Mouse (Mus musculus) embryo, embryonic 11 days (tissue): ENCODE measurements around the gene Polr3f.

Experiments
- DNase-seq: peaks from one replicate; pipeline ENCODE4 v3.0.0-alpha.2; 2015

The Polr3f gene

DNA sequence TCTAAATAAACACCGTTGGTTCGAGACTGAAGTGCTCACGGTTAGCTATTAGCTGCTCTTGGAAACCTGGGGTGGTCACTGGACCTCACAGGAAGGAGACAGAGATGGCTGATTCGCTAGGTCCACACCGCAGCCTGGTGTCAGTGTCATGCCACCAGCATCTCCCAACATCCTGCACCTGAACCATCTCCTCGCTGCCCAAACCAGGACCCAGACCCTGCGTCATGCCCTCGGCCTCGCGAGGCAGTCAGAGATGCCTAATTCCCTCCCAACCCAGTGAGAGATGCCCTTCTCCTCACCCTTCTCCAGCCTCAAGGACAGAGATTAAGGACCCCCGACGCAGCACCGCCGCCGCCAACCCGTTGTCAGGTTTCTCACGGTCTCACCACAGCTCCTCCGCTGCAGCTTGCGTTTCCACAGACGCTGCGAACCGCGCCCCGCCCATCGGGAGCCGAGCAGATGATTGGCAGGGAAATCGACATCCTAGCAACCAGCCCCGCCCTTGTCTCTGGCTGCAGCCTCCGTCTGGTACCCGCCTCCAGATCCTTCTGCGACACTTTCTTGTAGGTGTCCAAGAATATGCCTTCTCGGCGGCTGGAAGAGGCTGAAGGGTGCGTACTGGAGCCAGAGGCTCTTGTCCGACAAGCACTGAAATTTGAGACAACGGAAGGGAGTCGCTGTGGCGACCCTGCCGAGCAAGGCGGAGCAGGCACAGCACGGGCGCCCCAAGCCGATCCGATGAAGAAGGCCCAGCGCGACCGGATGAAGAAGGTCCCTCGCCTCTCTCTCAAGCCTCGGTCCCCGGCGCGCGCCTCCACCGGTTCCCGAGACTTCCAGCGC lies at the start of gene Polr3f, which contains the start of gene Dzank1:
TSS of gene Polr3f (plus strand) at position 738 of the 840 bp plus-strand sequence.
TSS of gene Dzank1 (minus strand) at position 434 of the 840 bp plus-strand sequence.
- DNase-seq: peak; percentile 97

DNA sequence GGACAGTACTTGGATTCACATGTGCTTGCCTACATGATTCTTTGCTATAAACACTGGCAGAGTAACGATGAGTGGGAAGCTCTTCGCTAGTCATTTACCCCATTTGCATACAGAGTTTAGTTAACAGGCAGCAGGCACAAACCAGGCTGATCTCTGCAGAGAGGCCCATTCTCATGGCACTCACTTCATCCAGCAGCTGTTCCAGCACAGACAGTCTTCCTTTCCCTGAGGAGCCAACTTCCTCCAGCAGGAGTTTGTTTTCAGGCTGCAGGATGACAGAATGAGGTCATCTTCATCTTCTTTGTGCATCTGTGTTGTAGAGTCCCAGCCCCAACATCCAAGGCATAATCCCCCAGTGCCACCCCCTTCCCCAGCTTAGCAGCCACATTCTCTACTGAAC lies 48.1 kb upstream of the Polr3f start:
- DNase-seq: no peak

- DNase-seq: no peak
Observed at GRCm38 (mm10) chr2:144484084-144484483, 43.4 kb upstream of the Polr3f start.

- DNase-seq: no peak
Observed at GRCm38 (mm10) chr2:144485439-144485838, 42.1 kb upstream of the Polr3f start.

DNA sequence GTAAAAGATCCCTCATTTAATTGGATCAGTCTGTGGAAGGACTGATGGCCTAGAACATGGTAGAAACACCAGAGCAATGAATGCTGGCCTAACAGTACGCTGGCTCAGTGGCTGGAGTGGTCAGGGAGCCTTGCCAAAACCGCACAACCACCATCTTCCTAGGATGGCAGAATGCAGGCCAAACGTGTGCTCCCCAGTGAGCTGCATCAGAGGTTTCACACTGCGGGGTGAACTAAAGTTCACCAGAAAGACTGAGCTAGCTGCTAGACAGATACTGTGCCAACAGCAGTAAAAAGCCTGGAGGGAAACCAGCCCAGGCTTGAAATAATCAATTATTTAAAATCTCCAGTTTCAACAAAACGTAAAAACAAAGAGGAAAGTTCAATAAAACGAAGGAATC lies 40.0 kb upstream of the Polr3f start:
- no peak for DNase-seq

DNA sequence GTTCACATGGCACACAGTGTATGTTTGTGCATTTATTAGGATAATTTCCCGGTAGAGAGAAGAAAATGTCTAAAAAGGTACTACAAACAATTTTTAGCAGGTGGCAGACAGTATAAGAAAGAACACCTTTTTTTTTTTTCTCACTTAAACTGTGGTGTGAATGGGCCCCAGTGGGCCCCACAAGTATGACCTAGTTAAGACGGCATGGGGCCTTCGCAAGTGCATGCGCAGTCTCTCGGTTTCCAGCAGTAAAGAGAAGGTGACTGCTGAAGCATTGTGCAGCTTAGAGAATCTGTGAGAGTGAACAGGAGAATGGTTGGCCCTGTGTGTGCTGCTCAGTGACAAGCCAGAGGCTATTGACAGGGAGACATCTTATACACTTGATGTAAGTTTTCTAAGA lies 38.2 kb upstream of the Polr3f start:
- DNase-seq: no peak

DNA sequence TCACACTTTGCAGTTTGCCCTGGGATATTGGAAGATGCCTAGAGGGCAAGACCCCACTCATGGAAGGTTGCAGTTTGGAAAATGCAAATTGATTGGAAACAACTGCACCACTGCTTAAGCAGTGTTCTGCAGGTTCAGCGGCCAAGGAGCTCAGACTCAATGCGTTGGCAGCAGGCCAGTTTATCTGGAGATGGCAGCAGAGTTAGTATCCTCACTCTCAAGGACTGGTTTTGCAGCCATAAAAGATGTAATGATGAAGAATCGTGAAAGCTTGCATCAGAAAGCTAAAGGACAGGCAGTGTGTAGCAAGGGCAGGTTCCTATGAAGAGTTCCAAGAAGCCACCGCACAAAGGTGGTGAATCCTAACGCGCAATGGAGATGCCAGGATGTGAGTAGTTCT lies 25.4 kb upstream of the Polr3f start:
- DNase-seq: no peak

DNA sequence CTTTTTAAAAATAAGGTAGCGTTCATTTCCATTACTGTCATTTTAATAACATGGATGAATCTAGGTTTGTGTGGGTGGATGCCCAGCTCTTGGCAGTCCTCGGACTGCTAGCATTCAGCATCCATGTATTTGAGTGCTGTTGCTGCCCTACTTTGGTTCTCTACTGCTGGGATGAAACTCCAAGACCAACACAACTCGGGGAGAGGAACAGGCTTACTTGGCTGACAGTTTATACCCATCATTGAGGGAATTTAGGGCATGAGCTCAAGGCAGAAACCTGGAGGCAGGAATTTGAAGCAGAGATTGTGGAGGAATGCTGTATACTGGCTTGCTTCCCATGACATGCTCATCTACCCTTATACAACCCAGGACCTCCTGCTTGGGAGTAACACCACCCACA lies 12.9 kb upstream of the Polr3f start:
- DNase-seq: no peak

DNA sequence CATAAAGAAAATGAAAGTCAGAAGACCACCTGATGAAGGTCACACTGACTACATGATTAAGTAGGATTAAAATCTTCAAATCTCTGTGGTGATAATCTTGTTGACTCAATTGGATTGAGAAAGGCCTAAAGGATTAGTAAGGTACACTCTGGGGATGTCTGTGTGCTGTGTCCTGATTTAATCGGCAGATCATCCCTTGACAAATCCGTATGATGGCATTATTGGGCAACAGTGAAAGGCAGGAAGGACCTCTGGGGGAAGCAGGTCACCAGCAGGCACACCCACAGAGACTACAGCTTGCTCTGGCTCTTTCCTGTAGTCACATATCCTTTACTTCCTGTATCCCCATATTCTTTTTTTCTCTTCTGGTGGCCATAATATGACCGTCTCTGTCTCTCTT lies 7.7 kb upstream of the Polr3f start:
- DNase-seq: no peak

DNA sequence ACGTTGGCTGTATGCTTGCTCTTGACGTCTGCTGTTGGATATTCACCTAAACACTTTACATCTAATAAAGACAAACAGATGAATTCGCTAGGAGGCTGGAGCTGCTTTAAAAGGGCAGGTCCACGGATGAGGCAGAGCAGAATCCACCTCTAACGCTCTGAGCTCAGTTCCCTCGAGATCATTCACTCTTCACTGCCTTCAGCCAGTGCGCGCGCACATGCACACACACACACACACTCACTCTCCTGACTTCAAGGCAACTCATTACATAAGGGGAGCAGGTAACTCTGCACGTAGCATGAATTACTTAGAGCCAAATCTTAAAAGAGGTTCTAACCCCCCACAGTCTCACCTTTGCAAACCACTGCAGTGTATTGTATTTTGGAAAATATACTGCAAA lies 1.7 kb upstream of the Polr3f start:
- no peak for DNase-seq

DNA sequence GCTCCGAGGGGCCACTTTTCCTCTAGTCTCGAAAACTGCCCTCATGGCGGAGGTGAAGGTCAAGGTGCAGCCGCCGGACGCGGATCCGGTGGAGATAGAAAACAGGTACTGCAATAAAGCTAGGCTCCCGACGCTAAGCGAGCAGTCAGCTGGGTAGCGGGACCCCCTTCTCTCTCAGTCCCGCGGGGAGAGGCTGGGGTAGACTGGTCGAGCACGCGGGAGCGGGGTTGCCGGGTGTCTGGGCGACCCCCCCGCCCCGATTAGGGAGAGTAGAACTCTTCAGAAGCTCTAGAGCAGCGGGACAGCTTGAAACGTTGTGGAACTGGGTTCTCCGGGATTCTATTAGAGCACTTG lies 280 bp downstream of the Polr3f start:
- no peak for DNase-seq

DNA sequence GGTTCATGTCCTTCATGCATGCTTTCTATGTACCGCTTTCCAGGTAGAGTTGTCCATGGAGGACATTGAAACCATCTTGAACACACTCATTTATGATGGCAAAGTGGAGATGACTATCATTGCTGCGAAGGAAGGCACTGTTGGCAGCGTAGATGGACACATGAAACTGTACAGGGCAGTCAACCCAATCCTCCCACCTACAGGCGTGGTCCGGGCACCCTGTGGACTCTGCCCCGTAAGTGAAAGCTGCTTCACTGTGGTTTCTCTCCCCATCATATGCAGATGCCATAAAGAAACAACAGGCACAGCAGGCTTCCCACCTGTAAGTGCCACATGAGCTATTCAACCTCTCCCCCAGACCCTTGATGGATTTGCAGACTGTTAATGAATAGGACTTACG lies 9.6 kb downstream of the Polr3f start:
- no peak for DNase-seq

GRCm38 (mm10) chr2:144541246-144541645 lies 13.7 kb downstream of the Polr3f start:
- DNase-seq: no peak

- DNase-seq: no peak
Observed at GRCm38 (mm10) chr2:144543670-144544069, 16.2 kb downstream of the Polr3f start.

GRCm38 (mm10) chr2:144544630-144545029 lies 17.1 kb downstream of the Polr3f start:
- no peak for DNase-seq

DNA sequence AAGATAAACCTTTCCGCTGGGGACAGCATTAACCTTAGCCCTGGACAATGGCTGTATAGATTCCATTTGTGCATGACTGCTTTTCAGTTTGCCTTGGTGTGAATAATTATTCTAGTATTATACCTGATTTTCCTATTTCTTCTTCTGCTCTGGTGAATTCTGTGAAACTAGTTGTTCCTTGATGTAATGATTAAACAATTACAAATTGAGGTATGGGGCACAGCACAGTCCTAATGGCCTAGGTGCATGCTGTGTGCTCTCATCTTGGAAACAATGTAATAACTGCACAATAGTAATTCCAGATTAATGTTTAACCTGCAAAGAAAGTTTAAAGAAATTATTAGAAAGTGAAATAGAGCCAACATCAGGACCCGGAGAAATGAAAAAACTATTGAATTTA lies 17.5 kb downstream of the Polr3f start:
- no peak for DNase-seq

GRCm38 (mm10) chr2:144545481-144545880 lies 18.0 kb downstream of the Polr3f start:
- no peak for DNase-seq

DNA sequence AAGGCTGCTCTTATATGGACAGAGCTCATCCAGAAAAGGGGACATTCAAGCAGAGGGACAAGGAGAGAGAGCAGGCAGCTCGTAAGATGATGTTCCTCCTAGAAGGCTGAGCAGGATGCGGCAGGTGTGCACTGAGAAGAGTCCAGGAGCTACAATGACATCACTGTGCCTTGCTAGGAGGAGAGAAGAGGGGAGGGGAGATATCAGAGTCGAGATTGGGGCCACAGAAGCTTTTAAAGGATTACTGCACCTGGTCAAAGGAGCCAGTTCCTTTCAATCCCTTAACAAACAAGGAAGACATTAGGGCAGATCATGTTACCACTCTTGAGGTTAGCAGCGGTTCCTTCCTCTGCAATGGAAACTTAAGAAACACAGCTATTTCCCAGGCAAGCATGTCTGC lies 20.0 kb downstream of the Polr3f start:
- no peak for DNase-seq

DNA sequence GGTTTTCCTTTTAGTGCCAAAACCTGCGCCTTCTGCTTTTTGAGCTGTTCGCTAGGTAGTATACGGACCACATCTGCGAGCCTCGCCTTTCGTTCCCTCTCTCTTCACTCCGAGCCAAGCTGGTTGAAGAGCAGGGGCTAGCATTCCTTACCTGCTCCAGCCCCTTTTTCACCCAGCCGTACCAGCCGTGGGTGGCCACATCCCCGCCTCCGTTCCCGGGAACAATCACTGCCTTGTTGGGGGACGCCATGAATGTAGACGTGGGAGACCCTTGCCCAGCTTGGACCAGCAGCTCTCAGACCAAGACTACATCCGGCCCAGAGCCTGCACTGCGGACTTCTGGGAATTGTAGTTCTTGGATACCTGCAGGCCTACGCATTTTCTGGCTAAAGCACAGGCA lies 23.0 kb downstream of the Polr3f start, which contains the start of gene Rbbp9:
TSS of gene Rbbp9 (minus strand) at position 341 of the 400 bp plus-strand sequence.
- DNase-seq: peak; percentile 92

GRCm38 (mm10) chr2:144553905-144554304 lies 26.4 kb downstream of the Polr3f start:
- no peak for DNase-seq

DNA sequence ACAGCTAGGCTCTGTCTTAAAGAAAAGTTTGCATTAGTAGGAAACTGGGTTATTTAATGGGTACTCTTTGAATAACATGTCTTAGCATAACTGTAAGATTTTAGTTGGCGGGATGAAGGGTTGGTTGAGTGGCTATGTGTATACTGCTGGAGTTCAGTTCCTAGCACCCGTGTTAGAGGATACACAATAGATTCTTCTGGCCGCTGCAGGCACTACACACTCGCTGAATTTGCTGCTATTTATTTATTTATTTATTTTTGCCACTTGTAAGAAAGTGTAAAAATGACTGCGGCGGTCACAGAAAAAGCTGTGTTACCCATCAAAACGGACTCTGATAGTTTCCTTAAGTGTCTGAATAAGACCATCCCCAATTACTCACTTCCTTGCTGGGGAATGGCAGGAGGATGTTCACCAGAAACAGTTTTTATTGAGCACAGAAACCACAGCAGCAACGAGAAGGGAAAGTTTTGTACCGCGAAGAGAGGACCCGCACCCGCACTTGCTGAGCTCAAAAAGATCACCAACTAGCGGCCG lies 27.8 kb downstream of the Polr3f start:
- DNase-seq: peak; percentile 50

- DNase-seq: peak; percentile 96
Observed at GRCm38 (mm10) chr2:144555820-144556552, 28.5 kb downstream of the Polr3f start, which contains the start of gene Sec23b. TSS of gene Sec23b (plus strand) at chr2:144556229.

GRCm38 (mm10) chr2:144588723-144589122 lies 61.2 kb downstream of the Polr3f start:
- no peak for DNase-seq
